Mouse (Mus musculus) heart, adult 8-10 months (tissue): Measurements from ENCODE around the gene Cyb561d1. TPM values are rescaled to one million over a fixed set of nuclear protein-coding genes. Genes with fewer than 3 reads are reported as not detected.
A peak's percentile ranks its signal among the peaks of the same experiment; 100 is the strongest.

Source experiments
- DNase-seq: peaks from one replicate; pipeline ENCODE4 v3.0.0; 2022; ENCODE audit warnings: low spot score
- total RNA-seq, 4 experiments: library from RNA; stranded (reverse); gene quantifications; 2 replicates each; pipeline ENCODE4 v1.2.4; 2022

Cyb561d1 gene
- total RNA-seq, 4 experiments from 2014 or later, result 5.4 to 8.3 (median 6.5) TPM

DNA sequence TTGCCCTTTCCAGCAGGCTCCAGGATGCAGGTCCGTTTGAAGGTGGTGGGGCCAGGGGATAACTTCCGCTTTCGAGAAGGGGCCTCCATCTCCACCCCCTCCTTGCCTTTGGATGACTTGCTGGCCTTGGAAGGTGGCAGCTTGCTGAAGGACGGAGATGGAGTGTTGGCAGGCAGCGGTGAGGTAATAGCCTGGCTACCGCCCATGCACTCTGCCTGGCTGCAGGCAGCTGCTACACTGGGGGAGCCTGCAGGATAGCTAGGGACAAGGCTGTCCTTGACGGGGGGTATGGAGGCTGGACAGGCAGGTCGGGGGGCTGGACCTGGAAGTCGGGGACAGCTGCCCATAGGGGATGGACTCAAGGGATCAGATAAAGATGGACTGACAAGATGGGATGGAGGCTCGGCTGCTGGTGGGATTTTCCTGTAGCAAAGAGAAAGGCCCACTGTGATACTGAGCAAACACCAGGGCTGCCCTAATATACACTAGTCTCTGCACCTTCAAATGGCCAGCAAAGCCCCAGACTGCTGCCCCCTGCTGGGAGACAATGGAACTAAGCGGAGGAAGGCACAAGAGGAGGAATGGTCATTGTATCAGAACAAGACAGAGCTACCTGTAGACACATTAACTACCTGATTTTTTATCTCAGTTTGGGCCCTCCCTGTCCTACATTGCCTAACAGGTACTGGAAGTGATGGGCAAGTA, 2.8 kb upstream of the Cyb561d1 start:
- peak; percentile 86 for DNase-seq

DNA sequence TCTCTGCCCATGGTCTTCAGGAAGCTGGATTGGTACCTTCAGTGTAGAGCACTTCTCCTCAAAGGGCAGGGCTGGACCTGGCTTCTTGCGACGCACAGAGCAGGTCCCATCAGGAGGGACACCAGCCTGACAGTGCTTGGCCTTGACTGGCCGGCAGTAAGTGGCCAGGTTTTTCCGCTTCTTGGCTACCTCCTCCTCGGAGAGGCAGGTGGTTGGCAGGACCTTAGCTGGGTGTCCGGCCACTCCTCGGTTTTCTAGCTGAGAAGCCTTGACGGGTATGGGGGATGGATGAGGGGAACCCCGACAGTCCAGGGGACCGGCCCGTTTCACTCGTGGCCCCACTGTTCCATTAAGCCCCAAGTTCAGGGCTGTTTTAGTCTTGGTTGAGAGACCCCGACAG, 2.2 kb upstream of the Cyb561d1 start:
- DNase-seq, result no peak

DNA sequence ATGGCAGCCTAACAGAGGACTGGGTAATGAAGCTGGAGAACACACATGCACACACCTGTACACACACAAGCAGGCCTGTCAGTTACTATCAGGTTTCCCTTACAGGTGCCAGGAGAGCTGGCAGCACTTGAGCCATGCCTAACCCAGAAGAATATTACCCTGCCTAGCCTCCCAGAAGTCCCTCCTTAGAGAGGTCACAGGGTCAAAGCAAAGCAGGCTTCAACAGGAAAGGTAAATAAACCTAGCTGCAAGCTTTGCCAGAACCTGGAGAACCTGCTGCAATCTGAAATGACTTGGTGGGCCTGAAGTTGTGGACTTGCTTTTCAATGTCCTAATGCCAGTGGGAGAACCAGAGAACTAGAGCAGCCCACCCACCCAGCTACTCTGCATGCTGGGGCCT, 1.5 kb upstream of the Cyb561d1 start:
- DNase-seq, result no peak

DNA sequence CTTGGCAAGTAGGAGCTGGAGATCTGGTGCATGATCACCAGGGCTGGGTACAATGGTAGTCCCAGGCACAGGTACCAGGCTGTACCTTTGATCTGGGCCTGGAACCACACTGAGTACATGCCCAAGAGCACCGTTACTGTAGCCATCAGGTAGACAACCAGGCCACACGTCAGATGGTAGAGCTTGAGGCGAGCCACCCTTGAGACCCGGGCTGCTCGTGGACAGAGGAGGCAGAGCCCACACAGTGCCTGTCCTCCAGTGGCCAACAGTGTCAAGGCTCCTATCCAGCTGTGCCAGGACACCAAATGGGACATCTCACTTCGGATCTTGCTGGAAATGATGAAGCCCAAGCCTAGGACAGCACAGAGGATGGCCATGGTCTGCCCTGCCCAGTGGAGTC, 1.8 kb downstream of the Cyb561d1 start:
- no peak for DNase-seq

DNA sequence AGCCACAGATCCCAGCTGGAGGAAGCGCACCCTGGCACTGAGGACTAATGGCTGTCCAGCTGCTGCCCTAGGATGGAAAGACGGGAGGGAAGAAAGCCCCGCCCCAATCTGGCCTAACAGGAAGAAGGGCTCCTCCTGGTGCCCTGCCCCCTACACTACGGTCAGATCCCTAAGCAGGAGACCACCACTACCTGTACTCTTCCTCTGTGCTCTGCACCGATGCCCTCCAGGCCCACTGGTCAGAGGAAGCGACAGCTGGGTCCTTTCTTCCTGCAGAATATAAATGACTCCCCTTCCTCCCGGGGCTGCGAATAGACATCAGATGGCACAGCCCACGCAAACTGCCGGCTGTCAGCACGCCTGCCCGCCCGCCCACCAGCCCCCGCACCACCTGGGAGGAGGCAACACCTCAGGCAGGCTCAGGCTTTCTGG, 3.9 kb downstream of the Cyb561d1 start:
- DNase-seq, result no peak

DNA sequence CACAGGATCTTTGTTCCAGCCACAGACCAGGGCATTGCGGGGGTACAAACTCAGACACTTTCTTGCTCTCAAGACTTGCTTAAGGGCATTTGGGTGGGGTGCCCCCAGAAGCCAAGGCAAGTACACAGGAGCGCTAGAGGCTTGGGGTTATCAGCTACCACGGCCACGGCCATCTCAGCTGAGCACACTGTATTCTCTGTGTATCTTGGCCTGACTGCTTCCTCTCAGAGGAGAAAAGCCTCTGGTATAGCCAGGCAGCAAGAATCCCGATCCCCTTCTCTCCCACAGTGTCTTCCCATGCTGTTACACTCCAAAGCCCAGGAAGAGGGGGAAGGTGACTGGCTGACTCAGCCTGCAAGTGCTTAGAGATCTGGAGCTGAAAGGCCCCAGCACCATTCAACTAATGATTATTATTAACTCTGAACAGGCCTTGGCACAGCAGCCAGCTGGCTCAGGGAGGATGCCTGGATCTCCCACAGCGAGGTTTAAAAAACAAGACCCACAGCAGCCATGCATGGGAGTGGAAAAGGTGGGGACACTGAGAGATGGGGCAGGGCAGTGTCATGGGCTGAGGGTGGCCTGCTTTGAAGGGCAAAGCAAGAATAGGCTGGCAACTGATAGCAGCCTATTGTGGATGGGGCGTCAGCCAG, 4.9 kb downstream of the Cyb561d1 start:
- DNase-seq, result no peak

DNA sequence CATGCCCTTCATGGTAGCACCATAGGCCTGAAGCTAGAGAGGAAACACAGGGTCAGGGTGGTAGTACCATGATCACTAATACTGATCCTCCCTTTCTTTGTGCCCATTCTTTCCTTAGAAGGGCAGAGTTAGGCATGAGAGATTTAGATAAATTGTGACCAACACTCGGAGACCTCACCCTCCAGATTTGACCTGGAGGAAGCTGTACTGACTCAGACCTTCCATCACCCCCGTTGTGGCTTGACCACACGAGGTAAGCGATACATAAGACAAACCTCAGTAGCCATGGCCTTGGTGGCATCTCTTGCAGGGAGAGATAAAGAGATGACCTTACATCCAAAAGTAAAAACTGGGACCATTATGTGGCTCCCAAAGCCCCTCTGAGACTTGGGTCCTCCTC, 5.7 kb downstream of the Cyb561d1 start:
- DNase-seq, result no peak

DNA sequence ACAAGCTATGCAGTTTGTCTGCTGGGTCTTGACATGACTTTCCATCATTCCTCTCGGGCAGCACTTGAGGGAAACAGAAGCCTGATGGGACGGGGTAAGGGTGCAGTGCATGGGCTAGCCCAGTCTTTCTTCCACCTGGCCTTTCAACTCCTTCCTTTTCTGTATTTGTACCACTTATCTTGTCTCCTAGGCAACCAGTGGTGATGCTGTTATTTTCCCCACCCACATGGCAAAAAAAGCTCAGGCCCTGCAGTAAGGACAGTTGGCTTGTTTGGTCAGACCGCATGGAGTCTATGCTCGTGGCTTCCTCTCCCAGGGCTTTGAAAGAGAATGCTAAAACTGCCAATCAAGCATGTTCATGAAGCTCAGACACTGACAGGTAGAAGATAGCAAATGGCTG, 7.3 kb downstream of the Cyb561d1 start:
- no peak for DNase-seq

DNA sequence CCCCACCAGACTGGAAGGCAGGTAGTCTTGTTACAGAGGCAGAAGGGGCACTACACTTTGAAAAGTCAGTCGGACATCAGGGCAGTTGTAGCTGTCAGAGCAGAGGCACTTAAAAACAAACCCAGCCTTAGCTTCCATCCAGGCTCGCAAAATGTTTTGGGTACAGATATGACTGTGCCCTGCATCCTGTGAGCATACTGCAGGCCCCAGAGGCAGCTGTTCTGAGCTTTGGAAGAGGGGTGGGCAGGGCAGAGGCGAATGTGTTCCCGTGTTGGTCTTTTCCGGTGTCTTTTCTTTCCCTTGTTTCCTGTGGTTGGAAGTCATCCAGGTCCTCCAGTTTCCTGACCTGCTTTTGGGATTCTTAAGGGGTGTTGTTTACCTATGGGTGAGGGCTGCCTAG, 11.1 kb downstream of the Cyb561d1 start:
- no peak for DNase-seq

DNA sequence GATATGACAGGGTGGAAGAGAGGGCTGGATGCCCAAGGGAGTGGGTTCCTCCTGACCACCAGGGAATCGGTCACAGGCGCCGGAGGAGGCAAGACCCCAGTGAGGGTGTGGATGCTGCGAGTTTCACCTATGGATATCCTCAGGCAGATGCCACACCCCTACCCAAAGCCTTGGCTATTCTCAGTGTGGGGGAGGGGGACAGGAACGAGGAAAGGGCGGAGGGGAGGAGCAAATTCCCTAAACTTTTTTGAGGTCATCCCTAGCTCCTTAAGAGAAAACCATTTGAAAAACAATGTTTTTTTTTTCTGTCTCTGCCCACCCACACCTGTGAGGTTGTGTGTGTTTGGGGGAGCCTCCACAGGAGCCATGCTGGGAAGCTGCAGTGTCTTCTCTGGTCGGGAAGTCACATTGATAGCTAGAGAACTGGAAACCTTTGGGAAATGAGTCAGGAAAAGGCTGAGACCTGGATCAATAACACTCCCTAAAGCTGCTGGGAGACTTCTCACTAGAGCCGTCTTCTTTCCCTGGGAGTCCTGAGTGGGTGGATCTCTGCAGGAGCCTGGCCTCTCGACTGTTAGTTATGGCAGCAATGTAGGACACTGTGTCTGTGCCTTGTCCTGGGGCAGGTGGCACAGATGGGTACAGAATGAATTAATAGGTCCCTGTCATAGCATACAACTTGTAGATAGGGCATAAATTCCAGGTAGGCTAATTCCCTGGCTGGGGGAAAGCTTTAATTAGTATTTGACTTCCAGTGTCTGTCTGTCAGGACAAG, 12.1 kb downstream of the Cyb561d1 start:
- DNase-seq, result no peak

DNA sequence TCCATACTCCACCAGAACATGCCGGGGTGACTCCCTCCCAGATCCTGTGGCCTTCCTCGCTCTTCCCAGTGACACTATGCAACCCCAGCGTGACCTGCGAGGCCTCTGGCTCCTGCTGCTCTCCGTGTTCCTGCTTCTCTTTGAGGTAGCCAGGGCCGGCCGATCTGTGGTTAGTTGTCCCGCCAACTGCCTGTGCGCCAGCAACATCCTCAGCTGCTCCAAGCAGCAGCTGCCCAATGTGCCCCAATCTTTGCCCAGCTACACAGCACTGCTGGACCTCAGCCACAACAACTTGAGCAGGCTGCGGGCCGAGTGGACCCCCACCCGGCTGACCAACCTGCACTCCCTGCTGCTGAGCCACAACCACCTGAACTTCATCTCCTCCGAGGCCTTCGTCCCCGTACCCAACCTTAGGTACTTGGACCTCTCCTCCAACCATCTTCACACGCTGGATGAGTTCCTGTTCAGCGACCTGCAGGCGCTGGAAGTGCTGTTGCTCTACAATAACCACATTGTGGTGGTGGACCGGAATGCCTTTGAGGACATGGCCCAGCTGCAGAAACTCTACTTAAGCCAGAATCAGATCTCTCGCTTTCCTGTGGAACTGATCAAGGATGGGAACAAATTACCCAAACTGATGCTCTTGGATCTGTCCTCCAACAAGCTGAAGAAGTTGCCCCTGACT, 13.8 kb downstream of the Cyb561d1 start:
- no peak for DNase-seq

DNA sequence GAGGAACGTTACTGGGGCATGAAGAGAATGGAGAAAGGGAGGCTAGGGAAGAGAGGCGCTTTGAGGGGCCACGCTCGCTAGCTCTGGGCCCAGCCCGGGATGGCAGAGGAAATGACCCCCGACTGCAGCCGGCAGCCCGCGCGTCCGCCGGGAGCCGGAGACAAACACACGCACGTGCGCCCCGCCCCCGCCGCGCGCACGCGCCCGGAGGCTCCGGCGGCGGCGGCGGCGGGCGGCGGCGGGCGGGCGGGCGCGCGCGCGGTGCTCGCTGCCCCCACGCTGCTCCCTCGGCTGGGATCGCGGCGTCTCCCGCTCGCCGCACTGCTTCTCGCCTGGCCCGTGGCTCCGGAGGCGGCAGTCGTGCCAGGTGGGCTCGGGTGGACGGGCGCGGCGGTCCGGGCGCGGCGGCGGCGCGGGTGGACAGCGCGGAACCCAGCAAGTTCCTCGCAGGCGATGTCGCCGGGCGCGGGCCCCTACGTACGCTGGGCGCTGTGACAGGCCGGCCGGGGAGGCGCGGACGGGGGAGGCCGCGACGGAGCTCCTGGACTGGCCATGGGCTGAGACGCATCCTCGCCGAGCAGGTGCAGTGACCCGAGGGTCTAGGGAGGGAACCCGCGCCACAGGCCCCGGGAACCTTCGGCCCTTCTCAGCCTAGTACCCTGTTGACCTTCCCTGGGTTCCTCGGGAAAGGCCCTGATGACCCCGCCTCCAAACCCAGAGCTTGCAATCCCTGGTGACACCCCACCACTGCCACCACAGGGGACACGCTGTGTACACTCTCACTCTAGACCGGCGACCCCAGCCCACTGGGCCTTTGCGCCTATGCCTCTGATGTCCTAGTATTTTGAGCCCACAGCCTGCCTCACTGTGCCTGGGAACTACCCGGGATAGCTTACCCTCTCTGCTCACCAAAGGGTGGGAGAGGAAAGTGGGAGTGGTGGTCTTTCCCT, 14.6 kb downstream of the Cyb561d1 start, which contains the start of gene Amigo1:
TSS of gene Amigo1 (plus strand) at position 238 of the 950 bp plus-strand sequence.
- DNase-seq, result no peak

DNA sequence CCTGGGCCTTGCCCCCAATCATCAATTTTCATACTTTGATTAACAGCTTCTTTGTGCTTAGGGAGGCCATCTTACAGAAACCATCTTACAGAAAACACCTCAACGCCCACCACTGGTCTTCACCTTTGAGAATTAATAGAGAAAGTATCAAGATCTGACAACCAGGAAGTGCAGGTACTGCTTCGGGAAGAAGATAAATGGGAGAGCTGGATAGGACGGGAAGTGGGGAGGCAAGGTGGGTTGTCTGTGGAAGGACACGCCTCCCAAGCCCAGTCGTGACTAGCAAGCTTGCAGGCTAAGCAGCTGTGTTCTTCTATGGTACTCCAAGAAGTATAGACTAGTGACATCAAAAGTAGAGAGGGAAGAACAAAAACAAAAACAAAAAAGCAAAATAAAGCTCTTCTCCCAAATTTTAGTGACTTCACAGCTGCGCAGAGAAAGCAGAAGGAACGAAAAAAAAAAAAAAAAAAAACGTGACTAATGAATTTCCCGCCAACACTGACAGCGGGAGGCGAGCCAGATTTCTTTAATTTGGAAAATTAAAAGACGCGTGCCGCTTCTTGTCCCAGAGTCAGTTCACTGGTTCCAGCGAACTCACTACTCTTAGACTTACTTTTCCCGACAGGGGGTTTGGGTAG, 15.4 kb downstream of the Cyb561d1 start:
- DNase-seq, result no peak

DNA sequence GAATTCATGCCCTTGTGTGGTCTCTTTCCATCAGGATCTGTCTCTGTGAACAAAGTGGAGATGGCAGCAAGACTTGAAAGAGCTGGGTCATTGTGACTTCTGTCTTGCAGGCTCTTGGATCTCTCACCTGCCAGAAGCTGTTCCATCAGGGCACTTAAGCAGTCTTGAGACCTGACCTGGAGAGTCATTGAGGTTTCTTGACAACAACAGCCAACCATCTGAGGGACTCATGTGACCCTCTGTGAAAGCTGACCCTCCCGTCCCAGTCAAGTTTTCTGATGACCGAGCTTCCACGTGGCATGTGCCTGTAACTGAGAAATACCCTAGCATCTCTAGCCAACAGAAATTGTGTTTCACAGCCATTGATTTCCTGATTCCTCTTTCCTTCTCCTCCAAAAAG, 16.3 kb downstream of the Cyb561d1 start:
- DNase-seq, result no peak

DNA sequence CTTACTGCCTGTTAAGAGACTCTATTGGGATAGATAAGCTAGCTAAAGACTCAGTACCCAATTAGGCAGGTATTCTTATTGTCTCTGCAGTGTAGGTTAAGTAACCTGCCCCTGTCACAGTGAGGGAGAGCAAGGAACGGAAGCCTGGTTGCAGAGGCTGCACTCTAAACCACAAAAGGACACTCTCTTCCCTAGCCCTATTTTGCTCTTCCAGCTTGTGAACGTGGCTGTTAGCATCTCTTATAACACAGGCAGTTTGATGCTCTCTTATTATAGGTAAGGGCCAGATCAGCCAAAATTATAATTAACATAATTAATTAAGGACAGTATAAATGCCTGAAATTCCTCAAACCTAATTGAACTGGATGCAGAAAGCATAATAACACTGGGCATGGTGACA, 20.5 kb downstream of the Cyb561d1 start:
- no peak for DNase-seq

DNA sequence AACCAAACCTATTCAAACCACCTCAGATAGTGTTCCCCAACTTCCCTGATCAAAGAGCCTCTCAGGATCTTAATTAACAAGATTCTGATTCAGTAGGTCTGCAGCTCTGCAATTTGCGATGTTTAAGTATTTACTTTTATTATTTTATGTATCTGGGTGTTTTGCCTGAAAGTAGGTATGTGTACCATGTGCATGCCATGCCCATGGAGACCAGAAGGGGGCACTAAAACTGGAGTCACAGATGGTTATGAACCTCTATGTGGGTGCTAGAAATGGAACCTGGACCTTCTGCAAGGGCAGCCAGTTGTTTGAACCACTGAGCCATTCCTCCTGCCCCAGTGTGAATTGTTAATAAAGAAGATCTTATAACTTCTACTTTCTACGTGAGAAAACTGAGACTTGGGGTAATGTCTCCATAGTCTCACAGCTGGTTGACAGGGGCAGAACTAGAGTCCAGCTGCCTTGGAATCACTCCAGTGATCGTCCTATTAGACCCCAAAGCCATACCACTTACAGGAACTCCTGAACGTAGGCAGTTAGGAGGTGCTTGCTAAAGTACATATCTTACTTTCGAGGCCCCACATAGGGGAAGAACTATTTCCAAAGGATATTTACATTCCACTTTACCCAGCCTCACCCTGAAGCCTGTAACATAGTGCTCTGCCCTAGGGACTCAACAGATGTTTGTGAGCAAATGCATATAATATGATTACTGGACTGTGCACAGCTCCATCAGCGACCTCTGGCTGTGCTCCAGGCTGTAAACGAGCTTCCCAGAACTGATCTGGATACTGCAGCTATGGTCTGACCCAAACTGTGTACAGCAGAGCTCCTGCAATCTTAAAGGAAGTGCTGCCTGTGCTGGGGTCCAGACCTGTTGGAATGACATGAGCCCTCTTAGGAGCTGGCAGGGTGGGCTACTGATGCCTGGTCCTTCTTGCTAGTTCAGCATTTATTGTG, 22.0 kb downstream of the Cyb561d1 start:
- DNase-seq, result no peak

DNA sequence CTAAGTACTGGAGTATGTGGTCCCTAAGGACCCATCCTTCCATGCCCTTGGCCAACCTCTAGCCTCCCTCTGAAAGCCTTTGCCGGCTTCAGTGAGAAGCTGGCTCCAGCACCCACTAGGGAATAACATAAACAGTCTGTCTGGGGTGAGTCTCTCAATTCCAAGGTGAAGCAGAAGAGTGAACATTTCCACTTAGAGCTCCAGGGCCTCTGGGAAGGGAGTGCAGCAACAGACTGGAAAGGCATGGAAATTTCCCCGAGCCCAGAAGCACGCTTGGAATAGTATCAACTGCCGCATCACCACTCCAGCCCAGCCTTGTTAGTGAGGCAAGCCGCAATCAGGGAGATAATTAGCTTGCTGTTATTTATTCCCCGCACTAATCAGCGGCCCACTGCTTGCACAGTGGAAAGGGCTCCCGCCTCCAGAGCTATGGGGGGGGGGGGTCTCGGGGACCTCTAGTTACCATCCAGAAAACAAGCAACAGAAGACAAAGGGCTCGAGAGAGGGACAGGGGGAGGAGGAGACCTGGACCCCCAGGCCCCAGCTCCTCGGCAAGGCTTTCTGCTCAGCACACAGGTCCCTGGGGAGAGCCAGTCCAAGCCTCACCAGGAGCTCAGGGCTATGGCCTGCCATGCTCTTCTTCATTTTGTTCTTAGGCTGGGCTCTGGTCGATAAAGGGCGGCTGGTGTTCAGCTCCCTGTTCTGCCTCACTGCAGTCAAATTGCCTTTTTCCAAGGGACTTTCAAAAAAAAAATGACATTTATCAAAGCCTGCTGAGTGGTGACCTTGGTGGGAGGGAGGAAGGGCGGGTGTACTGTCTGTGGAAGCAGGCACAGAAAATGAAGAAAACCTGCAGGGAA, 26.1 kb downstream of the Cyb561d1 start:
- peak; percentile 40 for DNase-seq

DNA sequence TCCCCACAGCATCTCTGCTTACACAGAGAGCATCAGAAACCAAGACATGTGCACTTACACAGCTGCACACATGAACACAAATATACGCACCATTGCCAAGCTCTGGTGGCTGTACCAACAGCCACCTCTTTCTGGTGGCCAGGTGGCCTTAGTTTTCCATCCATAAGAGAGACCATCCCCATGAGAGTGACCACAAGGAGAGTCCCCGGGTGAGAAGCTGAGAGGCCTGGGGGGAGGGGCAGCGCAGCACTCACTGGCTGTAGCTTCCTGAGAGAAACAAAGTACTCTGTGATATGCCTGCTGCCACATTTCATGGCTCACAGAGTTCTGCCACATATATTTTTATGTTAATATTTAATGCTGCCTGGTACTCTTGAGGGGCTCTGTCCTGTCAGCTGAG, 31.8 kb downstream of the Cyb561d1 start:
- DNase-seq, result no peak
